Mouse (Mus musculus): Measurements from ENCODE around the gene Get4. TPM values are rescaled to one million over a fixed set of nuclear protein-coding genes. Genes with fewer than 3 reads are reported as not detected.

The Get4 gene
- polyA plus RNA-seq (2014; fragmentation: Illumina TruSeq; extraction: RNeasy Lipid Tissue Mini Kit (QIAGEN cat#74804); ENCODE audit: low read depth, low replicate concordance), result 4.2 TPM

DNA sequence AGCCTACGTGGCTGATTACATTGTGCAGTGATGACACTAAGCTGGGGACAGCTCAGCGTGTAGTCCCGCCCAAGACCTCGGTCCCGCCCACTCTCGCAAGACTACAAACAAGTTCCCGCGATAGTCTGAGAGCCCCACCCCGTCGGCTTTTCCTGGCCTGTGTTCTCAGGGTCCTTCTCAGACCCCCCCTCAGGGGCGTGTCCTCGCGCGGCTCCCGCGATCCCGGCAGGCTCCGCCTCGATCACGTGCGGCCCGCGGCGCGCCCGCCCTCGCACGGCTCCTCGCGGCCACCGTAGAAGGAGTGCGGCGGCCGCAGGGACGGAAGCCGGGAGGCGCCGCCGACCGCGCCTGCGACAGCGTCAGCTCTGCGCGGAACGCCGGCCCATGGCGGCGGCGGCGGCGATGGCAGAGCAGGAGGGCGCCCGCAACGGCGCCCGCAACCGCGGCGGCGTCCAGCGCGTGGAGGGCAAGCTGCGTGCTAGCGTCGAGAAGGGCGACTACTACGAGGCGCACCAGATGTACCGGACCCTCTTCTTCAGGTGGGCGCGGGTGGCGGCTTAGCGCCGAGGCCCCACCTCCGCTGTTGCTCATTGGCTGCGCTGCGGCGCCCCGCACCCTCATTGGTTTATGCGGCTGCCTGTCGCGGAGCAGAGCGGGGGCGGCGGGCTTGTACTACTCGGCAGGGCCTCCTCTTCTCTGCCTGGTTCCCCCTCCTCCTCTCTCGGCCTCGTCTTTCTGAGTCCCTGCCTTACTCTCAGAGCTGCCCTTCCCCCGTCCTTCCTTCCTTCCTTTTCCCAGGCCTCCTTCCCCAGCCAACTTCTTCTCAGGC, at the start of gene Get4:
TSS of gene Get4 (plus strand) at position 244 of the 829 bp plus-strand sequence.

Other genes starting within 250 kb of the Get4 start
- not detected for gene Prkar1b, start 102.3 kb upstream of the Get4 start, polyA plus RNA-seq (2014; fragmentation: Illumina TruSeq; extraction: RNeasy Lipid Tissue Mini Kit (QIAGEN cat#74804); ENCODE audit: low read depth, low replicate concordance)
- gene Dnaaf5, start 102.1 kb upstream of the Get4 start, polyA plus RNA-seq (2014; fragmentation: Illumina TruSeq; extraction: RNeasy Lipid Tissue Mini Kit (QIAGEN cat#74804); ENCODE audit: low read depth, low replicate concordance), result 2.3 TPM
- gene Sun1, start 51.7 kb upstream of the Get4 start, polyA plus RNA-seq (2014; fragmentation: Illumina TruSeq; extraction: RNeasy Lipid Tissue Mini Kit (QIAGEN cat#74804); ENCODE audit: low read depth, low replicate concordance), result 3.8 TPM
- gene Adap1, start 73.3 kb downstream of the Get4 start, polyA plus RNA-seq (2014; fragmentation: Illumina TruSeq; extraction: RNeasy Lipid Tissue Mini Kit (QIAGEN cat#74804); ENCODE audit: low read depth, low replicate concordance), result not detected
- gene Cox19, start 99.1 kb downstream of the Get4 start, polyA plus RNA-seq (2014; fragmentation: Illumina TruSeq; extraction: RNeasy Lipid Tissue Mini Kit (QIAGEN cat#74804); ENCODE audit: low read depth, low replicate concordance), result 10.4 TPM
- gene Cyp2w1, start 100.3 kb downstream of the Get4 start, polyA plus RNA-seq (2014; fragmentation: Illumina TruSeq; extraction: RNeasy Lipid Tissue Mini Kit (QIAGEN cat#74804); ENCODE audit: low read depth, low replicate concordance), result not detected
- gene Gpr146, start 125.4 kb downstream of the Get4 start, polyA plus RNA-seq (2014; fragmentation: Illumina TruSeq; extraction: RNeasy Lipid Tissue Mini Kit (QIAGEN cat#74804); ENCODE audit: low read depth, low replicate concordance), result 10.5 TPM
- not detected for gene C130050O18Rik, start 153.0 kb downstream of the Get4 start, polyA plus RNA-seq (2014; fragmentation: Illumina TruSeq; extraction: RNeasy Lipid Tissue Mini Kit (QIAGEN cat#74804); ENCODE audit: low read depth, low replicate concordance)
- gene Gper1, start 170.8 kb downstream of the Get4 start, polyA plus RNA-seq (2014; fragmentation: Illumina TruSeq; extraction: RNeasy Lipid Tissue Mini Kit (QIAGEN cat#74804); ENCODE audit: low read depth, low replicate concordance), result not detected
- 0.26 TPM for gene 3110082I17Rik, start 208.2 kb downstream of the Get4 start, polyA plus RNA-seq (2014; fragmentation: Illumina TruSeq; extraction: RNeasy Lipid Tissue Mini Kit (QIAGEN cat#74804); ENCODE audit: low read depth, low replicate concordance)
- 3.2 TPM for gene Zfand2a, start 232.2 kb downstream of the Get4 start, polyA plus RNA-seq (2014; fragmentation: Illumina TruSeq; extraction: RNeasy Lipid Tissue Mini Kit (QIAGEN cat#74804); ENCODE audit: low read depth, low replicate concordance)

Measured in liver, adult 10 weeks (tissue).